Mouse (Mus musculus): ENCODE data around the gene Ccdc15. TPM values are rescaled to one million over a fixed set of nuclear protein-coding genes. Genes with fewer than 3 reads are reported as not detected.

The Ccdc15 gene
- polyA plus RNA-seq, 1 experiment from 2014 or later = 6.1 TPM

- ATAC-seq (ENCODE audit: insufficient number of reproducible peaks, low FRiP score, low TSS enrichment, low read depth) (no peak), DNase-seq (ENCODE audit: low spot score) (no peak)
- no peaks in the 10 kb centered on the region for H3K4me1 ChIP-seq (ENCODE audit: control insufficient read depth, insufficient read depth, low read length)
- H3K9ac ChIP-seq (ENCODE audit: low read length) = no peak overlapping the region
- H3K4me2 ChIP-seq (ENCODE audit: low read depth, severe bottlenecking) = no peak overlapping the region
- no peaks in the 10 kb centered on the region for H3K27me3 ChIP-seq (ENCODE audit: control insufficient read depth, insufficient read depth, low read length)
- H3K9me3 ChIP-seq (ENCODE audit: control insufficient read depth, low read length) = no peaks in the 10 kb centered on the region
- H3K4me3 ChIP-seq (ENCODE audit: low read depth, low read length) = no peak overlapping the region
- no peaks in the 10 kb centered on the region for H3K36me3 ChIP-seq (ENCODE audit: control insufficient read depth, insufficient read depth, low read length)
- WGBS = 83% methylated on average over 3 of the region's 3 CpGs
- no peak overlapping the region for H3K27ac ChIP-seq (replicated peaks; ENCODE audit: low read depth, low read length)
These were observed 98.3 kb downstream of the Ccdc15 start for GRCm38 (mm10) chr9:37249976-37250375.

- ATAC-seq (ENCODE audit: insufficient number of reproducible peaks, low FRiP score, low TSS enrichment, low read depth) (no peak), DNase-seq (ENCODE audit: low spot score) (no peak)
- 46% methylated on average over 3 of the region's 3 CpGs for WGBS
- Histone ChIP-seq H3K9me3 (ENCODE audit: control insufficient read depth, low read length) (no peaks in the 10 kb centered on the region), H3K4me1 (ENCODE audit: control insufficient read depth, insufficient read depth, low read length) (no peaks in the 10 kb centered on the region), H3K27ac (replicated peaks; ENCODE audit: low read depth, low read length) (no peak overlapping the region), H3K9ac (ENCODE audit: low read length) (no peak overlapping the region), H3K4me3 (ENCODE audit: low read depth, low read length) (no peak overlapping the region), H3K4me2 (ENCODE audit: low read depth, severe bottlenecking) (no peak overlapping the region), H3K27me3 (ENCODE audit: control insufficient read depth, insufficient read depth, low read length) (no peaks in the 10 kb centered on the region), H3K36me3 (ENCODE audit: control insufficient read depth, insufficient read depth, low read length) (no peaks in the 10 kb centered on the region)
These were observed 99.8 kb downstream of the Ccdc15 start for GRCm38 (mm10) chr9:37248381-37248906.

GRCm38 (mm10) chr9:37247429-37247828, 100.8 kb downstream of the Ccdc15 start:
- no peak overlapping the region for H3K4me3 ChIP-seq (ENCODE audit: low read depth, low read length)
- H3K27me3 ChIP-seq (ENCODE audit: control insufficient read depth, insufficient read depth, low read length) = no peaks in the 10 kb centered on the region
- ATAC-seq (ENCODE audit: insufficient number of reproducible peaks, low FRiP score, low TSS enrichment, low read depth) (no peak), DNase-seq (ENCODE audit: low spot score) (no peak)
- no peak overlapping the region for H3K4me2 ChIP-seq (ENCODE audit: low read depth, severe bottlenecking)
- no peak overlapping the region for H3K27ac ChIP-seq (replicated peaks; ENCODE audit: low read depth, low read length)
- H3K4me1 ChIP-seq (ENCODE audit: control insufficient read depth, insufficient read depth, low read length) = no peaks in the 10 kb centered on the region
- H3K9ac ChIP-seq (ENCODE audit: low read length) = no peak overlapping the region
- no peaks in the 10 kb centered on the region for H3K9me3 ChIP-seq (ENCODE audit: control insufficient read depth, low read length)
- H3K36me3 ChIP-seq (ENCODE audit: control insufficient read depth, insufficient read depth, low read length) = no peaks in the 10 kb centered on the region

- Histone ChIP-seq H3K36me3 (ENCODE audit: control insufficient read depth, insufficient read depth, low read length) (no peaks in the 10 kb centered on the region), H3K4me1 (ENCODE audit: control insufficient read depth, insufficient read depth, low read length) (no peaks in the 10 kb centered on the region), H3K4me2 (ENCODE audit: low read depth, severe bottlenecking) (no peak overlapping the region), H3K9ac (ENCODE audit: low read length) (no peak overlapping the region), H3K4me3 (ENCODE audit: low read depth, low read length) (no peak overlapping the region), H3K9me3 (ENCODE audit: control insufficient read depth, low read length) (no peaks in the 10 kb centered on the region), H3K27ac (replicated peaks; ENCODE audit: low read depth, low read length) (no peak overlapping the region), H3K27me3 (ENCODE audit: control insufficient read depth, insufficient read depth, low read length) (no peaks in the 10 kb centered on the region)
- ATAC-seq (ENCODE audit: insufficient number of reproducible peaks, low FRiP score, low TSS enrichment, low read depth) = no peak
- no peak for DNase-seq (ENCODE audit: low spot score)
- WGBS = 91% methylated on average over 1 of the region's 1 CpGs
These were observed 102.4 kb downstream of the Ccdc15 start for GRCm38 (mm10) chr9:37245810-37246209.

- no peaks in the 10 kb centered on the region for H3K36me3 ChIP-seq (ENCODE audit: control insufficient read depth, insufficient read depth, low read length)
- no peaks in the 10 kb centered on the region for H3K27me3 ChIP-seq (ENCODE audit: control insufficient read depth, insufficient read depth, low read length)
- no peak overlapping the region for H3K4me3 ChIP-seq (ENCODE audit: low read depth, low read length)
- ATAC-seq (ENCODE audit: insufficient number of reproducible peaks, low FRiP score, low TSS enrichment, low read depth) (no peak), DNase-seq (ENCODE audit: low spot score) (no peak)
- no peak overlapping the region for H3K9ac ChIP-seq (ENCODE audit: low read length)
- WGBS = 62% methylated on average over 2 of the region's 2 CpGs
- no peak overlapping the region for H3K27ac ChIP-seq (replicated peaks; ENCODE audit: low read depth, low read length)
- no peaks in the 10 kb centered on the region for H3K4me1 ChIP-seq (ENCODE audit: control insufficient read depth, insufficient read depth, low read length)
- no peaks in the 10 kb centered on the region for H3K9me3 ChIP-seq (ENCODE audit: control insufficient read depth, low read length)
- no peak overlapping the region for H3K4me2 ChIP-seq (ENCODE audit: low read depth, severe bottlenecking)
These were observed 102.8 kb downstream of the Ccdc15 start for GRCm38 (mm10) chr9:37245404-37245803.

- H3K27me3 ChIP-seq (ENCODE audit: control insufficient read depth, insufficient read depth, low read length) = no peaks in the 10 kb centered on the region
- H3K9ac ChIP-seq (ENCODE audit: low read length) = no peak overlapping the region
- no peak overlapping the region for H3K4me2 ChIP-seq (ENCODE audit: low read depth, severe bottlenecking)
- no peaks in the 10 kb centered on the region for H3K9me3 ChIP-seq (ENCODE audit: control insufficient read depth, low read length)
- DNase-seq (ENCODE audit: low spot score) (no peak), ATAC-seq (ENCODE audit: insufficient number of reproducible peaks, low FRiP score, low TSS enrichment, low read depth) (no peak)
- H3K4me3 ChIP-seq (ENCODE audit: low read depth, low read length) = no peak overlapping the region
- H3K4me1 ChIP-seq (ENCODE audit: control insufficient read depth, insufficient read depth, low read length) = no peaks in the 10 kb centered on the region
- no peak overlapping the region for H3K27ac ChIP-seq (replicated peaks; ENCODE audit: low read depth, low read length)
- no peaks in the 10 kb centered on the region for H3K36me3 ChIP-seq (ENCODE audit: control insufficient read depth, insufficient read depth, low read length)
- 67% methylated on average over 1 of the region's 1 CpGs for WGBS
These were observed 103.6 kb downstream of the Ccdc15 start for GRCm38 (mm10) chr9:37244600-37244999.

GRCm38 (mm10) chr9:37242764-37243163, 105.5 kb downstream of the Ccdc15 start:
- DNase-seq (ENCODE audit: low spot score) (no peak), ATAC-seq (ENCODE audit: insufficient number of reproducible peaks, low FRiP score, low TSS enrichment, low read depth) (no peak)
- Histone ChIP-seq H3K27me3 (ENCODE audit: control insufficient read depth, insufficient read depth, low read length) (no peaks in the 10 kb centered on the region), H3K4me2 (ENCODE audit: low read depth, severe bottlenecking) (no peak overlapping the region), H3K27ac (replicated peaks; ENCODE audit: low read depth, low read length) (no peak overlapping the region), H3K9me3 (ENCODE audit: control insufficient read depth, low read length) (no peaks in the 10 kb centered on the region), H3K9ac (ENCODE audit: low read length) (no peak overlapping the region), H3K4me1 (ENCODE audit: control insufficient read depth, insufficient read depth, low read length) (no peaks in the 10 kb centered on the region), H3K4me3 (ENCODE audit: low read depth, low read length) (no peak overlapping the region), H3K36me3 (ENCODE audit: control insufficient read depth, insufficient read depth, low read length) (no peaks in the 10 kb centered on the region)
- 87% methylated on average over 3 of the region's 3 CpGs for WGBS

- no peak for DNase-seq (ENCODE audit: low spot score)
- H3K9ac ChIP-seq (ENCODE audit: low read length) = no peak overlapping the region
- WGBS = 75% methylated on average over 4 of the region's 4 CpGs
- no peak overlapping the region for H3K27ac ChIP-seq (replicated peaks; ENCODE audit: low read depth, low read length)
- no peak for ATAC-seq (ENCODE audit: insufficient number of reproducible peaks, low FRiP score, low TSS enrichment, low read depth)
- no peaks in the 10 kb centered on the region for H3K27me3 ChIP-seq (ENCODE audit: control insufficient read depth, insufficient read depth, low read length)
- no peak overlapping the region for H3K4me2 ChIP-seq (ENCODE audit: low read depth, severe bottlenecking)
- no peaks in the 10 kb centered on the region for H3K4me1 ChIP-seq (ENCODE audit: control insufficient read depth, insufficient read depth, low read length)
- no peak overlapping the region for H3K4me3 ChIP-seq (ENCODE audit: low read depth, low read length)
- no peaks in the 10 kb centered on the region for H3K36me3 ChIP-seq (ENCODE audit: control insufficient read depth, insufficient read depth, low read length)
- H3K9me3 ChIP-seq (ENCODE audit: control insufficient read depth, low read length) = no peaks in the 10 kb centered on the region
These were observed 112.1 kb downstream of the Ccdc15 start for GRCm38 (mm10) chr9:37235951-37236737.
